In genomic region chr7:80339371-80339770, GRCm38 (mm10) we compare ENCODE assay signal across 8 mouse cellular contexts. TPM values are rescaled to one million over a fixed set of nuclear protein-coding genes. Genes with fewer than 3 reads are reported as not detected.
DNase-seq lines count a peak whose midpoint lies in the region; TF ChIP-seq lines count a peak whose summit lies in the region.

No protein-coding gene starts in this region.

- H3K4me3 ChIP-seq in testis, adult 2 months (ENCODE audit: control insufficient read depth, low read depth, low read length), result peak overlapping the region; percentile 5
- peak overlapping the region; percentile 77 for H3K4me3 ChIP-seq in hindbrain, embryonic 10.5 days
- H3K4me3 ChIP-seq in liver, adult 2 months (ENCODE audit: insufficient read depth, low read depth, low read length), result peak overlapping the region; percentile 49; the same call in 1 of the 2 replicates

- TF ChIP-seq POLR2A in testis, adult 2 months (IDR thresholded peaks at IDR 0.05; ENCODE audit: control insufficient read depth, low read depth, low read length), result no peak
- TF ChIP-seq POLR2A in liver, adult 2 months (IDR thresholded peaks at IDR 0.05; ENCODE audit: extremely low read depth, insufficient read depth, low read length), result no peak

- WGBS in hindbrain, embryonic 10.5 days, result 11% methylated on average over 17 of the region's 17 CpGs
- WGBS in liver, adult 2 months, result 19% methylated on average over 17 of the region's 17 CpGs

- peaks cover 23% of the 10 kb centered on the region for H3K4me1 ChIP-seq in testis, adult 2 months (ENCODE audit: control insufficient read depth, insufficient read depth, low read length)
- peaks cover 53% of the 10 kb centered on the region for H3K4me1 ChIP-seq in hindbrain, embryonic 10.5 days (replicated peaks)
- H3K4me1 ChIP-seq in liver, adult 2 months (ENCODE audit: control insufficient read depth, insufficient read depth, low read length), result peaks cover 7% of the 10 kb centered on the region

- TF ChIP-seq CTCF in testis, adult 2 months (IDR thresholded peaks at IDR 0.05; ENCODE audit: control insufficient read depth, insufficient read depth, insufficient replicate concordance, low read depth, low read length), result no peak
- no peak for TF ChIP-seq CTCF in liver, adult 2 months (IDR thresholded peaks at IDR 0.05; ENCODE audit: low read depth, low read length)

- no peak overlapping the region for H3K27ac ChIP-seq in testis, adult 2 months (ENCODE audit: control insufficient read depth, insufficient read depth, low read depth, low read length)
- peak overlapping the region; percentile 90 for H3K27ac ChIP-seq in hindbrain, embryonic 10.5 days
- H3K27ac ChIP-seq in liver, adult 2 months (replicated peaks; ENCODE audit: insufficient read depth, low read depth, low read length), result no peak overlapping the region

- peak overlapping the region; percentile 55 for H3K9ac ChIP-seq in liver, adult 2 months (ENCODE audit: low read depth, low read length)

- no peaks in the 10 kb centered on the region for H3K27me3 ChIP-seq in testis, adult 2 months (ENCODE audit: control insufficient read depth, insufficient read depth, low read length)
- H3K27me3 ChIP-seq in hindbrain, embryonic 10.5 days (ENCODE audit: insufficient read depth, poor library complexity, severe bottlenecking), result peaks cover 12% of the 10 kb centered on the region
- no peaks in the 10 kb centered on the region for H3K27me3 ChIP-seq in liver, adult 2 months (ENCODE audit: control insufficient read depth, insufficient read depth, low read length)

- H3K36me3 ChIP-seq in testis, adult 2 months (ENCODE audit: control insufficient read depth, insufficient read depth, low read length), result no peaks in the 10 kb centered on the region
- H3K36me3 ChIP-seq in hindbrain, embryonic 10.5 days, result peaks cover 35% of the 10 kb centered on the region
- peaks cover 9% of the 10 kb centered on the region for H3K36me3 ChIP-seq in liver, adult 2 months (ENCODE audit: control insufficient read depth, insufficient read depth, low read length)

- H3K79me2 ChIP-seq in liver, adult 2 months (ENCODE audit: control insufficient read depth, insufficient read depth, low read length), result no peaks in the 10 kb centered on the region

- H3K9me3 ChIP-seq in hindbrain, embryonic 10.5 days, result no peaks in the 10 kb centered on the region

- no peak for DNase-seq in testis, postnatal 14 days (ENCODE audit: low spot score)
- DNase-seq in embryo, embryonic 10.5 days (ENCODE audit: low spot score), result peak; percentile 40
- peak; percentile 28 for DNase-seq in hindbrain, embryonic 10.5 days (ENCODE audit: low spot score)
- DNase-seq in liver, adult 2 months (ENCODE audit: extremely low read depth, low read depth, low spot score), result no peak
- DNase-seq in naive thymus-derived CD4-positive, alpha-beta T cell, adult 2 months (ENCODE audit: low read depth), result peak; percentile 63
- DNase-seq in right cerebral cortex, adult 18-20 months, result no peak
- no peak for DNase-seq in layer of hippocampus, postnatal 36 days

RNA-seq across cellular contexts. Expression of gene Unc45a, which starts 1.4 kb away (rescaled TPM):
- 9.4 and 21.9 TPM in 2 replicates for polyA plus RNA-seq in testis, adult 2 months (2012; rRNA removed)
- 46.2 and 54.6 TPM in 2 replicates for polyA plus RNA-seq in hindbrain, embryonic 10.5 days (2016; fragmentation: Nextera tagmentation; extraction: Ambion mirVana)
- total RNA-seq in liver, adult 2 months (2014; rRNA removed), result 8.6 and 8.9 TPM in 2 replicates
- polyA plus RNA-seq in liver, adult 2 months (2012; rRNA removed), result 19.1 and 21.5 TPM in 2 replicates
- 10 to 100 TPM; 38.1 to 39.5 TPM for total RNA-seq in layer of hippocampus, postnatal 36 days (2021)

RNA-seq across cellular contexts. Expression of gene Hddc3, which starts 3.5 kb away (rescaled TPM):
- polyA plus RNA-seq in testis, adult 2 months (2012; rRNA removed), result 15.5 and 23.7 TPM in 2 replicates
- 19.6 and 26.3 TPM in 2 replicates for polyA plus RNA-seq in hindbrain, embryonic 10.5 days (2016; fragmentation: Nextera tagmentation; extraction: Ambion mirVana)
- 6.9 and 8.7 TPM in 2 replicates for total RNA-seq in liver, adult 2 months (2014; rRNA removed)
- 28.3 and 58.2 TPM in 2 replicates for polyA plus RNA-seq in liver, adult 2 months (2012; rRNA removed)
- total RNA-seq in layer of hippocampus, postnatal 36 days (2021), result 10 to 100 TPM; 42.2 to 45.1 TPM

RNA-seq across cellular contexts. Expression of gene Rccd1, which starts 15.1 kb away (rescaled TPM):
- polyA plus RNA-seq in testis, adult 2 months (2012; rRNA removed), result 5.6 and 6.9 TPM in 2 replicates
- 12.2 and 12.9 TPM in 2 replicates for polyA plus RNA-seq in hindbrain, embryonic 10.5 days (2016; fragmentation: Nextera tagmentation; extraction: Ambion mirVana)
- 1.2 and 1.5 TPM in 2 replicates for total RNA-seq in liver, adult 2 months (2014; rRNA removed)
- polyA plus RNA-seq in liver, adult 2 months (2012; rRNA removed), result 2.9 and 3.8 TPM in 2 replicates
- total RNA-seq in layer of hippocampus, postnatal 36 days (2021), result 10 to 100 TPM; 13.2 to 16.6 TPM

RNA-seq across cellular contexts. Expression of gene Man2a2, which starts 31.8 kb away (rescaled TPM):
- 62.1 and 71.5 TPM in 2 replicates for polyA plus RNA-seq in testis, adult 2 months (2012; rRNA removed)
- polyA plus RNA-seq in hindbrain, embryonic 10.5 days (2016; fragmentation: Nextera tagmentation; extraction: Ambion mirVana), result 17.7 TPM in 2 replicates
- 9.3 and 13.2 TPM in 2 replicates for total RNA-seq in liver, adult 2 months (2014; rRNA removed)
- 26.5 and 45.6 TPM in 2 replicates for polyA plus RNA-seq in liver, adult 2 months (2012; rRNA removed)
- total RNA-seq in layer of hippocampus, postnatal 36 days (2021), result 100 to 1,000 TPM; 144 to 156 TPM

RNA-seq across cellular contexts. Expression of gene Prc1, which starts 45.1 kb away (rescaled TPM):
- 44.8 and 47.7 TPM in 2 replicates for polyA plus RNA-seq in testis, adult 2 months (2012; rRNA removed)
- polyA plus RNA-seq in hindbrain, embryonic 10.5 days (2016; fragmentation: Nextera tagmentation; extraction: Ambion mirVana), result 175 and 232 TPM in 2 replicates
- total RNA-seq in liver, adult 2 months (2014; rRNA removed), result 0.74 and 1.5 TPM in 2 replicates
- polyA plus RNA-seq in liver, adult 2 months (2012; rRNA removed), result 0.21 and 0.32 TPM in 2 replicates
- total RNA-seq in layer of hippocampus, postnatal 36 days (2021), result 1 to 10 TPM; 1.5 to 2.4 TPM

Comparison
In these comparisons a context has a peak if more than half of its experiments do, and no peak if none do; other contexts are left out.
1. H3K4me3 ChIP-seq: peak in every context shown above with its lines; median percentile 77 in hindbrain, embryonic 10.5 days; 49 in liver, adult 2 months; 5 in testis, adult 2 months.
2. DNase-seq: peak in embryo, embryonic 10.5 days (single experiment), hindbrain, embryonic 10.5 days (single experiment) and naive thymus-derived CD4-positive, alpha-beta T cell, adult 2 months (single experiment); none in testis, postnatal 14 days (single experiment), liver, adult 2 months (single experiment), right cerebral cortex, adult 18-20 months (single experiment) and layer of hippocampus, postnatal 36 days (0 of 2).